Mouse (Mus musculus) midbrain, embryonic 14.5 days (tissue): ENCODE measurements at regions not wholly inside any gene's neighbourhood (a gene's known extent, or its start where the extent isn't known, plus 50 kb on each side); places are given as distances from the start of the nearest gene placed in this dataset.

Experiments used
- ATAC-seq: fragments of 200-750 bp; cut with Nextera tagmentation; 2 replicates; pipeline ENCODE4 v1.8.0; 2017; ENCODE audit warnings: moderate number of reproducible peaks, moderate library complexity; ENCODE audit not compliant: low FRiP score, low TSS enrichment
- DNase-seq: peaks from one replicate; pipeline ENCODE4 v3.0.0-alpha.2; 2015
- H3K27ac ChIP-seq: fragments of 300-500 bp; sonication (generic); replicated peaks from 2 replicates; pipeline ENCODE4 v1.5.1; 2014; ENCODE audit warnings: mild to moderate bottlenecking, low read depth, low read length, moderate library complexity
- H3K27me3 ChIP-seq: fragments of 300-500 bp; sonication (generic); 2 replicates; pipeline ENCODE4 v1.6.1; 2014; ENCODE audit warnings: low read length, control low read depth, mixed read lengths; ENCODE audit not compliant: control insufficient read depth, insufficient read depth
- H3K36me3 ChIP-seq: fragments of 300-500 bp; sonication (generic); 2 replicates; pipeline ENCODE4 v1.6.1; 2014; ENCODE audit warnings: low read length, control low read depth; ENCODE audit not compliant: control insufficient read depth, insufficient read depth
- H3K4me1 ChIP-seq: fragments of 300-500 bp; sonication (generic); 2 replicates; pipeline ENCODE4 v1.6.1; 2014; ENCODE audit warnings: mild to moderate bottlenecking, antibody characterized with exemption, low read length, control low read depth; ENCODE audit not compliant: control insufficient read depth, insufficient read depth
- H3K4me2 ChIP-seq: fragments of 300-500 bp; sonication (generic); 2 replicates; pipeline ENCODE4 v1.6.1; 2014; ENCODE audit warnings: mild to moderate bottlenecking, low read length, moderate library complexity
- H3K4me3 ChIP-seq: fragments of 300-500 bp; sonication (generic); replicated peaks from 2 replicates; pipeline ENCODE4 v1.5.1; 2014; ENCODE audit warnings: low read depth, low read length
- H3K9ac ChIP-seq: fragments of 300-500 bp; sonication (generic); replicated peaks from 2 replicates; pipeline ENCODE4 v1.6.1; 2014; ENCODE audit warnings: mild to moderate bottlenecking, low read length, moderate library complexity
- H3K9me3 ChIP-seq: fragments of 300-500 bp; sonication (generic); 2 replicates; pipeline ENCODE4 v1.6.1; 2016; ENCODE audit warnings: low read length, control low read depth, mixed read lengths; ENCODE audit not compliant: control insufficient read depth
- WGBS: fragments of 180-500 bp; shearing (Covaris S2); extraction: QIAGEN DNeasy Blood & Tissue Kit; methylation state at CpG from one replicate; pipeline ENCODE4 v1.1.7; 2014; 5-methylcytosine and 5-hydroxymethylcytosine counted together

- H3K9me3 ChIP-seq = no peaks in the 10 kb centered on the region
- WGBS = 87% methylated on average over 4 of the region's 4 CpGs
- ATAC-seq = no peak
- DNase-seq = no peak
- H3K4me1 ChIP-seq = no peaks in the 10 kb centered on the region
- H3K36me3 ChIP-seq = no peaks in the 10 kb centered on the region
- no peak overlapping the region for H3K27ac ChIP-seq
- H3K4me2 ChIP-seq = no peak overlapping the region
- H3K4me3 ChIP-seq = no peak overlapping the region
- H3K27me3 ChIP-seq = no peaks in the 10 kb centered on the region
- no peak overlapping the region for H3K9ac ChIP-seq
These were observed 56.7 kb upstream of the Mad2l1 start for GRCm38 (mm10) chr6:66478326-66478964.

DNA sequence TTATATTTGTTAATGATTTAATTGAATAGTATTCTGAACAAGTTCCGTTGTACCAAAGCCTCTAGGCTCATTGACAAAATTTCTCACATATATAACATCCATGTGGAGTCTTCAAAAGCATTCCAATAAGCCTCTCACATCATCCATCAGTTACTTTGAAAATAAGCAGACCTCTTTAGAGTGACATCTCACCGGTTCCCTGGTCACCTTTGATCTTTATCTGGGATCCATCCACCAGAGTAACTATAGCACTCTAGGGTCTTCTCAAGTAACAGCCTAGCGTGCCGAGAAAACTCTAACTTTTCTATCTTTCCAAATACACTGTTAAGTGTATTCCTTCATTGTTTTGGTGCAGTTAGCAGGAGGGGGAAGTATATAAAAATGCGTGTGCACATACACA lies 55.6 kb upstream of the Mad2l1 start:
- no peaks in the 10 kb centered on the region for H3K4me1 ChIP-seq
- no peaks in the 10 kb centered on the region for H3K27me3 ChIP-seq
- no peak for ATAC-seq
- no peak overlapping the region for H3K9ac ChIP-seq
- H3K36me3 ChIP-seq = no peaks in the 10 kb centered on the region
- H3K4me3 ChIP-seq = no peak overlapping the region
- no peak overlapping the region for H3K27ac ChIP-seq
- 96% methylated on average over 5 of the region's 5 CpGs for whole genome bisulfite sequencing
- no peaks in the 10 kb centered on the region for H3K9me3 ChIP-seq
- H3K4me2 ChIP-seq = no peak overlapping the region
- no peak for DNase-seq

GRCm38 (mm10) chr6:66480207-66480606 lies 55.0 kb upstream of the Mad2l1 start:
- H3K9ac ChIP-seq = no peak overlapping the region
- H3K4me2 ChIP-seq = no peak overlapping the region
- DNase-seq (peak; percentile 8), ATAC-seq (no peak)
- no peak overlapping the region for H3K27ac ChIP-seq
- H3K9me3 ChIP-seq = no peaks in the 10 kb centered on the region
- H3K27me3 ChIP-seq = no peaks in the 10 kb centered on the region
- H3K36me3 ChIP-seq = no peaks in the 10 kb centered on the region
- 67% methylated on average over 2 of the region's 2 CpGs for WGBS
- no peak overlapping the region for H3K4me3 ChIP-seq
- no peaks in the 10 kb centered on the region for H3K4me1 ChIP-seq

GRCm38 (mm10) chr6:66482797-66483196 lies 52.4 kb upstream of the Mad2l1 start:
- Histone ChIP-seq H3K27ac (no peak overlapping the region), H3K4me2 (no peak overlapping the region), H3K4me1 (no peaks in the 10 kb centered on the region), H3K36me3 (no peaks in the 10 kb centered on the region), H3K9ac (no peak overlapping the region), H3K9me3 (no peaks in the 10 kb centered on the region), H3K27me3 (no peaks in the 10 kb centered on the region), H3K4me3 (no peak overlapping the region)
- no peak for DNase-seq
- 99% methylated on average over 3 of the region's 3 CpGs for WGBS
- no peak for ATAC-seq
